Mouse (Mus musculus): Measurements from ENCODE around the gene Gabrb1.

The Gabrb1 gene

DNA sequence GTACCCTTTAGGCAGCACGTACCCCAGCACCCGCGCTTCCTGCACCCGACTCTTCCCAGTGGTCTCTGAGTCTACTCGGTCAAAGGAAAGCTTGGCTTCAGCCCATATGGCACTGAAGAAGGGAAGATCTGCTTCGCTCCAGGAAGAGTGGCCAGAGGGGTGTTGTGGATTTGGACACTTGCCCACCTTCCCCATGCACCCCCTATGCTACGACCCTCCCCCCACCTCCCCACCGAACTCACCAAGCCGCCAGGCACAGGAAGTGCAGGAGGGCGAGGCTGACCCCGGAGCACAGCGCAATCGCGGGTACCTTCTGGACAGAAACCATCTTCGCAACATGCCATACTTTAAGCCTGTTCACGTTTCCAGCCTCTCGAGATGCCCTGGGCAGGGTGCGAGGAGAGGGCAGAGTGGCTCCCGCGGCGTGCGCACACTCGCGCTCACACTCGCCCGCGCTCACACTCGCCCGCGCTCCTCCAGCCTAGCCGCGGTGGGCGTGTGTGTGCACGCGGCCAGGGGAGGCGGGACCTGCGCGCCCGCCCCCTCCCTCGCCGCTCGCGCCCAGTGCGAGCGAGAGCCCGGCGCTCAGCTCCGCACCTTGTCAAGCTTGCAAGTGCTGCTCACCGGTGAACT is at the start of gene Gabrb1:
Gabrb1 (plus strand) TSS at position 632 of the 633 bp plus-strand sequence.
- in situ Hi-C loops (cut with MboI; ENCODE audit: low sequenced_read_pairs), result no loop called here

DNA sequence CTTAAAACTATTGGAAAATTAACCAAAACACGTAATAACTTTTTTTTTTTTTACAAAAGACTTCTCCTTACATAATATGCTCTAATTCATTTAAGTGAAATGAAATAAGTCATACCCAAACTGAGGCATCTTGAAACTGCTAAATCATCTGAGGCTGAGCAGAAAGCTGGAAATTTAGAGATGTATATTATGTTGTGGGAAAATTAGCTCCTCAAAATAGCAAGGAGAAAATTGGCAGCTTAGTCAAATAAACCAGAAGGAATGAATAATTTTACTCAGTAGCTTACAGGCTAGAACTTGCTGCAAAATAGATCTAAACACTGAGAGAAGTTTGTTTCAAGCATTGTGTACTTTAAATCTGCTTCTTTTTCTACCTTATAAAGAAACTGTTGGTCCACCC is 49.2 kb upstream of the Gabrb1 start:
- in situ Hi-C loops (cut with MboI; ENCODE audit: low sequenced_read_pairs), result no loop called here

DNA sequence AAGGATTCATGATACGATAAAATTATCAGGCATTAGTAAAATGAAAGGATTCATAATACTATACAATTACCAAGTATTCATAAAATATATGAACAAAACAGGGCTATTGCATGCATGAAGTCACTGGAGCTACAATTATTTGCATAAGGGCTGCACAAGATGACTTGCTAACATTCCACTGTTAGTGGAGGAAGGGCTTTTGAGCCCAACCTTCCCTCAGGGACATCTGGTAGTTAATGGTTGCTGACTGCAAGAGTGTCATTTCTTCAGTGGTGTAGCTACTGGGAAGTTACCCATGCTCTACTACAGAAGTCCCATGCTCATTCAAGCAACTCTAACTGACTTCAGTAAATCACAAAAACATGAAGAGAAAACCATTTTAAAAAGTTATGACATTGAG is 43.6 kb upstream of the Gabrb1 start:
- in situ Hi-C loops (cut with MboI; ENCODE audit: low sequenced_read_pairs), result no loop called here

DNA sequence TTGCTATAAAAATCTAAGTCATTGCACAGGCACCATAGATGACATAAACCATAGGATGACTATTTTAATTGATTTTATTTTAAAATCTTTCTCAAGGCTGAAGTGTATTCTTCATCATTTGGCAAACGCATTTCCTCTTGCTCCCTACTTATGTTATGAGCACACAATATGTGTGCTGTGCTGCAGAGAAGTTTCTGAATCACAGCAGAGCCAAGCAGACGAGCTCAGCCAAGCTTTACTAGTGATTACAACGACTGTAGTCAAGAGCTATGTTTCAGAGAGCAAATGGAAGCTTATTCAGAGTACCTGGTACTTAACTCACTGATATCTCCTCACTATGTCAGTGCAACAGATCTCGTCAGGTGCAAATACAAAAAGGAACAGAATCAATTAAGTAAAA is 41.2 kb upstream of the Gabrb1 start:
- in situ Hi-C loops (cut with MboI; ENCODE audit: low sequenced_read_pairs), result no loop called here

DNA sequence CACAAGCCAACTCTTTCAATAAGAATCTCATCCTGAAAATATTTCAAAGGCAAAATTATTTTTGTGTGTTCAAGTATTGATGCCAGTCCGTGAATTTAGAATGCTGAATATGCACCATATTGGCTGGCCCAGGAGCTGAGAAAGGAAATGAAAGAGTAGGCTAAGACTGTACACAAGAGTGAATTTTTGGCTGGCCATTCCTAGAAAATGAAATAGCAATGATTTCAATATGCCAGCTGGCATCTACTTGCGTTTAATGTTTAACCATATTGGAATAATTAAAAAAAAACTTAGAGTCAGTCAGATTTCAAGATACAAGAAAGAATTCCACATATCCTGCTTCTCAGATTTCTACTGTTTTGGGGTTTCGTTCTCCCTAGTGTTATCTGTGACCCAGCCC is 30.1 kb upstream of the Gabrb1 start:
- in situ Hi-C loops (cut with MboI; ENCODE audit: low sequenced_read_pairs), result no loop called here

DNA sequence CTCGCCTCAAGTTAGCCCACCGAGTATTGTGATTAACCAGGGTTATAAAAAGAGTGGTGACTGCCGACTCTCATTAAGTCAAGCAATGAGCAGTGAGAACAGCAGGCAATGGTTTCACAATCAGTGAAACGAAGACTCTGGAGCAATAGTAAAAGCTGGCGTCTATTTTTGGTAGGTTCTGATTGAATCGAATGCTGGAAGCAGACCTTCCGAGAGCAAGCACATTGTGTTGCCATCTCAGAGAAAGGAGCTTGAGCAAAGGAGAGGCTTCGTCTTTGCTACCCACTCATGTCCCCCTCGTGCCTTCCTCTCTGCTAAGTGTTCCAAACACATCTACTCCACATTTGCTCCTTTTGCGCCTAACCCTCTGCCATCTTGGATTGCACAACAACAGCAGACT is 18.1 kb upstream of the Gabrb1 start:
- in situ Hi-C loops (cut with MboI; ENCODE audit: low sequenced_read_pairs), result no loop called here

DNA sequence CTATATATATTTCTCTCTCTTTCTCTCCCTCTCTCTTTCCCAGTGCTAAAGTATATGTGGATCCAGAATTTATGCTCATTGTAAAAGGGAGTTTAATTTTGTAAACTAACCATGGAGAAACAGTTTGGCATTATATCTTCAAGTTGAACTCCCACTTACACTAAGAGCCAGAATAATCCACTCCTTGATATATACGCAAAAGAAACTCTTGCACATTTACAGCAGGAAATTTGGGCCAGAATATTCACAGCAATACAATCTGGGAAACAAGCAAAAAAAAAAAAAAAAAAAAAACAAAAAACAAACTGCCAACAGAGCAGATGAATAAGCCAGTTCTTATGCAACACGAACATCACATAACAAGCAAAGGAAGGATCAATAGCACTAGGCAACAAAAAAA is 9.8 kb upstream of the Gabrb1 start:
- in situ Hi-C loops (cut with MboI; ENCODE audit: low sequenced_read_pairs), result no loop called here

DNA sequence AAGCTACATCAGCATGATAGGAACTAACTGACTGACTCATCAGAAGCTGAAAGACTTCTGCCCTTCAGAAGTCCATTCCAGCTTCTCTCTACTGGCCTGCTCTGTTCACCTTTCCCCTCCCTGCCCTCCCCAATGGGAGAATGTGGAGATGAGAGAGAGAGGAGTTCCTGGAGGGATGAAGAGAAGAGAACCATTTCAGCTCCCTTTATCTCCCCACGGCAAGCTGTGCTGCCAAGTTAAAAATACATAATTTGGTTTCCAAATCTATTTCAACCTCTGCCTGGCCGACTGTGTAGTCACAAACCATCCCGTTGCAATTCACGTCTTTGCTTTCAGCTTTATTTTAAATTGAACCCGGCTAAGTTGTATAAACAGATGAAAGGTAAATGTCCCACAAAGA is 3.9 kb upstream of the Gabrb1 start:
- in situ Hi-C loops (cut with MboI; ENCODE audit: low sequenced_read_pairs), result no loop called here

DNA sequence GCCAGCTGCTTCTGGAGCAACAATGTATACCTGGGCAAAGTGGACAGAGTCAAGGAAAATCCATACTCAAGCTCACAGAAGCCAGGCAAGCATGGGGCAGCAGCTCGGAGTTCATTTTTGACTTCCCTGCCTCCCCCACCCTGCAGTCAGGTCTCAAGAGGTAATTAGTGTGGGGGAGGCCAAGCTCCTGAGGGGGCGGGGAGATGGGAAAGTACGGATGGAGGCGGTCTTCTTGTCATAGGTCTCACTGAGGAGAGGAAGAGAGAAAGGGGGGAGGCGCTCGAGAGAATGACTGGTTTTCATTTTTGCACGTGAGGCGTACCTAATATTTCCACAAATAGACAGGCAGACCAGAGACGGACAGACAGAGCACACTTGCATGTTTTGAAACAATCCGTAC is 1.1 kb upstream of the Gabrb1 start:
- in situ Hi-C loops (cut with MboI; ENCODE audit: low sequenced_read_pairs), result no loop called here

DNA sequence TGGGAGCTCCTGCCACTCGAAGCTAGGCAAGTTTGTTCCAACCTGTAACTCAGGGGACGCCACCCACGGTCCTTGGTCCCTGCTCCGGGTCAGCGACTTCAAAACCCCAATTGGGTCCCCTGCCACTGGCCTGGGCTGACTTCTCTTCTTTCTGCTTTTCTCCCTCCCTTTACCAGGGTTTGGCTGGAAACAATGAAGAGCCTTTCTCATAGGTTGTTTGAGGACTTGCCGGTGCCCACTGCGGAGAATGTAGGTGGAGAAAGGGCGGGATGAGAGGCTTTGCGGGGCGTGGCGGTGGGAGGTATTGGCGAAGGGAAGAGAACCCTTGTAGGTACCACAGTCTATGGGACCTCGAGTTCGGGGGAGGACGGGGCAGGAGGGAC is 193 bp downstream of the Gabrb1 start, which contains the start of gene Gabra4:
Gabra4 (minus strand) TSS at position 194 of the 383 bp plus-strand sequence.
- in situ Hi-C loops (cut with MboI; ENCODE audit: low sequenced_read_pairs), result no loop called here

DNA sequence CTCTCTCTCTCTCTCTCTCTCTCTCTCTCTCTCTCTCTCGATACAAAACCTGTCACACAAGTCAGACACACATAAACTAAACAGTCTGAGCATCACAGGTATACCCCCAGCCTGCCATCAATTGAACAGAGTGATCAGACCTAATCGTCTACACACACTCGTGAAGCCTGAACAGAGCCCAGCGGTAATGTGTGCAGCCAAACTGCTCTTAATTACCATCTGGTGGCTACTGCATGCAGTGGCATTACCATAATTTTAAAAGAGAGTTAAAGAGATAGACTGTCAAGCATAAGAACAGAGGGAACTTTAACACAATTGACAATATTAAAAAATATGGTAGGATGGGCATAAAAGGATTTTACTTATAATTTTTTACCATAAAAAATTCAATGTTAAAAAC is 7.7 kb downstream of the Gabrb1 start:
- in situ Hi-C loops (cut with MboI; ENCODE audit: low sequenced_read_pairs), result no loop called here

DNA sequence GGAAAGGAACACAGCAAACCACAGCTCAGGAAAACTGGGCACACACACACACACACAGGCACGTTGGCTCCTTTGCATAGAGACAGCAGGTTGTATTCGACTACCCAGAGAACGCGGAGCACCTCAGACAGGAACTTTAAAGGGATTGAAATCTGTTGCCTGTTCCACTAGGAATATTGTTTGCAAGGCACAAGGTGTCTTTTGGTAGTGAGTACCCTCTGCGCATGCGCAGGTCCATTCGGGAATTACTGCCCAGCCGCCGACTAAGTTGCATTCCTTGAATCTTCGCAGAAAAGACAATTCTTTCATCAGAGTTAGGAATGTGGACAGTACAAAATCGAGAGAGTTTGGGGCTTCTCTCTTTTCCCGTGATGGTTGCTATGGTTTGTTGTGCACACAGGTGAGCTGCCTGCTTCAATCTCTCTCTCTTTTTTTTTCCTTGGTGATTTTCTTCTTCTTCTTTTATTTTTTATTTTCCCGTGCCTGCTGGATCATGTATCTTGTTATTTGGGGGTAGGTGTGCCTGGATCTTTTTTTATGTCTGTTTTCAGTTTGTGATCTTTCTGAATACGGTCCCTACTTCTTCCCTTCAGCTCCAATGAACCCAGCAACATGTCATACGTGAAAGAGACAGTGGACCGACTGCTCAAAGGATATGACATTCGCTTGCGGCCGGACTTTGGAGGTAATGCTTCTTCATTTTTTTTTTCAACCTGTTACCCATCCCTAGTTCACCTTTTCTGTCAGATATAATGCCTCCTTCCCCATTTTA is 42.0 kb downstream of the Gabrb1 start:
- in situ Hi-C loops (cut with MboI; ENCODE audit: low sequenced_read_pairs), result no loop called here

DNA sequence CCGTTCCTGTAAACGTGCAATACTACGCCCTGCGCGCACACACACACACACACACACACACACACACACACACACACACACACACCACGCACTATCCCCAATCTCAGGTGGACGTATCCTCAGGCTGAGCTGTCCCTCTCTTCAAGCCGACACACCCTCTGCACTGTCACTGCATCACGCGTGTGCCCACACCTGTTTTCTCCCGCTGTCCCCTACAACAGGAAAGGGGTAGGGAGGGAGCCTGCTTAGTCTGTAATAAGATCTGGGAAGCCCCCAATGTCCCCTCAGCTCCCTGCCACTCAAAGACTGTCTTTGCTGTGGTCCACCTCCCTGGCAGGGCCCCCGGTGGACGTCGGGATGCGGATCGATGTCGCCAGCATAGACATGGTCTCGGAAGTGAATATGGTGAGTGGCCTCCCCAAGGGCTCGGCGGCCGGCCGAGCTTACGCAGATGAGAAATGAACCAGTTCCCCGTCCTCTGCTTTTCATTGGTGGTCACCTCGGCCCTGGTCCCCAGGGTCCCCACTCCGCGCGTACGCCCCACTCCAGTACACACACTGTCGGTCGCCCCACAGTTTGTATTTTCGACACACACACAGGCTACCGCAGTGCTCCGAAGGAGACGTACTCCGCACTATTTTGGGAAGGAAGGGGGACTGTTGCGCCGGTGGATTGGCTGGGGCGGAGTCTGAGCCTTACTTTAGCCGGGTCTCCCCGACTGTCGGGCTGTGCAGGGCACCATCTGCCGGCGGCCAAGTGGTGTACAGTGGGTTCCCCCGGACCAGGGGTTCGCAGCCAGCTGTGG is 42.8 kb downstream of the Gabrb1 start:
- in situ Hi-C loops (cut with MboI; ENCODE audit: low sequenced_read_pairs), result no loop called here

DNA sequence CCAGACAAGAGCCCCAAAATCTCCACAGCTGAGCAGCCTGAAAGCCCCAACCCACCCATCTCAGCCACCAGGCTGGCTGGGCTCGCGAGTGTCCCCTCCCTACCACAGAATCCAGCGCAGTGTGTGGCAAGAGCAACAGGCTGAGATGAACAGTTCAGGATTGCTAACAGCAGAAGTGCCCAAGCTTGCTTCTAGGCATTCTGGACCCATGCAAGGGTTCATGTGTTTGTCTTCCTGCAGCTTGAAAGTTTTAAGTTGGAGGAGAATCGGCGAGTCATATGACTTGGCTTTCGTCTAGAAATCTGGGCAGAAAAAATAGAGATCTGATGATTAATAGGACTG is 43.3 kb downstream of the Gabrb1 start:
- in situ Hi-C loops (cut with MboI; ENCODE audit: low sequenced_read_pairs), result no loop called here

DNA sequence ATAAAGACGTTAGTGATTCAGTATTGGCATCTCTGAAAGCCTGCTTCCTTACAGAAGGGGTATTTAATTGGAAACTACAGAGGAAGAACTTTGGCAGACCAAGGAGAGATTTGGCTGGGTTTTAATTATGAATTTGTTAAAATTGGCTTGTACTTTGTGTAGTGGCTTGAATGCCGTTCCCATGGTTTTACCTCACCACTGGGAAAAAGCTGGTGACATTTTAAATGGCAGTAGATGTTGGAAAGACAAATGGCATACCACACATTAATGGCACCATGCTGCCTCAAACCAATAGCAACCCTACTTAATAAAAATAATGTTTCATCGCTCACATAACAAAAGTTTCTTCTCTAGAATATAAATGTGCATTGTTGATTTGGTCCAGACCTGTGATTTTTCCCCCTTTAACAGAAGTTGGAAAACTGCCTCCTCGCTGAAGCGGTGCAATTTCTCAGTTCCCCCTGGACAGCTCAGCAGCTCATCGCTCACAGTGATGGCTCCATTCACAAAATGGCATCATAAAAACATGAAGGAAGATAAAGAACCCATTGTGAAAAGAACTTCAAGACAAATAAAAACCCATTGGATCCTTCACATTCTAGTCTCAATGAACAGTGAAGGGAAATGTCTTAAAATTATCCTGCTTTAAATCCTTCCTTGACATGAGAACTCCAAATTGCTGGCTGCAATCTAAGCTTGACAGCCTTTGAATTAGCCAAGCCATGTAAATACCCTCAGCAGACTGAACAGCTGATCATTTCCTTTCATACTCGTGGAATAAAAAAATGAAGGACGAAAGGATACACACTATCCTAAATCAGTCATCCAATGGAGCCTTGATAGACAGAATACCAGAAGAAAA is 75.2 kb downstream of the Gabrb1 start:
- in situ Hi-C loops (cut with MboI; ENCODE audit: low sequenced_read_pairs), result no loop called here

DNA sequence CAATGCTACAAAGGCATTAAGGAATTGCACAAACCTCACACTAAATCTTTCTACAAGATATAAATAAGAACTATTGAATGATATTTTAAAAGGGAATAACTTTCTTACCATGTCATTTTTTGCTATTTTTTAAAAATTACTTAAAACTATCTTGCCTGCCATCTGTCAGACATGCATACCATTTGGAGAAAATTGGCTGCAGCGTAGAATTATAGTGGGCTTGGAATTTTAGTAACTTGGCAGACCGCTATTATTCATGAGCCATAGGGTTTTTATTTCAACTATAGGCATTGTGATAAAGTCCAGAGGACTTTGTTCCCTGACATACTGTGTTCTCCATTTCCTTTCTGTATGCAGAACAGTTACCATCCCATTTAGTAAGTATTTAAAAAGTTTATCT is 89.5 kb downstream of the Gabrb1 start:
- in situ Hi-C loops (cut with MboI; ENCODE audit: low sequenced_read_pairs), result no loop called here

DNA sequence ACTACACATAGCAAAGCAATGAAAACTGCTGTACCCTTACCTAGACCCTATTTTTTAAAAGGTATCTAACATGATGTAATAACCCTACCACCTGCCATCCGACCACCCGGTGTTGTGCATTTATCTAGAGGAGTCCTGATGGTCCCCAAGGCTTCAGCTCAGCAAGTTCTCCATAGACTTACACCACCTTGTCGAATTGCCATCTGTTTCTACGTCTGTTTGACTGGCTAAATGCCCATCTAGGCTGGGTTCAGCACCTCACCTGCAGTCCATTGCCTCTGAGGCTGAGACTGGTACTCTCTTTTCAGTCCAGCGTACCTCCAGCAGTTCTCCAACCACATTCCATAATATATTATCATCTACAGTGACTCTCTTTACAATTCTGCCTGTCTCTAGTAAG is 96.1 kb downstream of the Gabrb1 start:
- in situ Hi-C loops (cut with MboI; ENCODE audit: low sequenced_read_pairs), result no loop called here

DNA sequence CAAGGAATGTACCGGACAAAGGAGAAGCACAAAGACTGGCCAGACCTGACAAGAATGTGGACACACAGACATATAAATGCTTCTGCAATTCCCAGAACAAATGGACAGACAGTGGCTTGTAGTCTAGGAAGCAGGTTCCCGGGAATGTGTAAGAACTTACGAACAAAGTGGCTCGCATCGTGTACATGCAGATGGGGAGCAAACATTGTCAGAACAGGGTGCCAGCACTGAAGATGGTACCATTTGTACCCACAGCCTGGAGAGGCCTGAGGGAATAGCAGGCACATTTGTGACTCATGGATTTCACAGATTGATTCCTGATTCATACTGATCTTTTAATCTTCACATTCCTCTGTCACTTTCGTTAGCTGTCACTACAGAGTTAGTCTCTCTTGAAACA is 103.2 kb downstream of the Gabrb1 start:
- in situ Hi-C loops (cut with MboI; ENCODE audit: low sequenced_read_pairs), result no loop called here

DNA sequence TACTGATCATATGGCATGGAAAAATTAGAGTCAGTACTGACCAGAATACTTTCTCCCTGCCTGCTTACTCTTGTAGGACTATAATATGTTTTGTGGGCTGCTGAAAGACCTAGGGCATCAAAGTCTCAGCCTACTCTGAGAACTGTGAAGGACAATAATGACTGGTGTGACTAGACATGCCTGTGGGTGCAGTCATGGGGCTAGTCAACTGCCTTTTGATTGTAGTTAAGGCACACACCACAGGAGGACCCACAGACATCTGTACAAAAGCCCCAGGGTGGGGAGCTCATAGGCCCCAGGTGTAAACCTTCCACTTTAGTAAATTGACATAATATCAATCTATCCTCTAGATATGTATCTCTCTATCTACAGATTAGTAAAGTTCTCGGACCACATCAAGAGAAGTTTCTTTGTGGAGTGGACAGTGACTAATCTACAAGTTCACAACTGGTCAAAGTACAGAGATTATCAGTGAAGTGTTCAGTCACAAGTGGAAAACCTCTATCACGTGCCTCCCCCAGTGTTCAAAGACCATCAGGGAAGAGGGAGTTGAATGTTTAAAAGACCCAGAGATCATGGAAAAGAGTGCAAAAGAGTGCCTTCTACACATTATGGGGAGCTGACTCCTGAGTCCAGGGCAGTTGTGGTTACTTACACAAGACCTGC is 123.7 kb downstream of the Gabrb1 start:
- in situ Hi-C loops (cut with MboI; ENCODE audit: low sequenced_read_pairs), result no loop called here

DNA sequence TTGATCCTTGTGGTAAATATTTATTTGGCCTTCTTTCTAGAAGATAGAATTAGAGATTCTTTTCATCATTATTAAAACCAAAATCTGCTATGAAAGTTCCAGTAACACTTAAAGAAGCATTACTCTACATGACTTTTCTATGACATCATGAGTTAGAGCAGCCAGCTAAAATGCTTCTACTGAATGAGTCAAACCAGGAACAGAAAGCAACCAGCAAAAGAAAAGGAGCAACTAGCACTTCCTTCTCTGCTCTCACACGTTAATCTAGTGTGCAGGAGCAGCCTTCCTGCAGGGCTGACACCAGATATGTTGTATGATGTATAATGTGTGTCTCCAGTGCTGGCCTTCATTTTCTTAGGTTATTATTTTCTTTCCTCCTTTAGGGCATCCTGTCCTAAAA is 164.9 kb downstream of the Gabrb1 start:
- in situ Hi-C loops (cut with MboI; ENCODE audit: low sequenced_read_pairs), result no loop called here

DNA sequence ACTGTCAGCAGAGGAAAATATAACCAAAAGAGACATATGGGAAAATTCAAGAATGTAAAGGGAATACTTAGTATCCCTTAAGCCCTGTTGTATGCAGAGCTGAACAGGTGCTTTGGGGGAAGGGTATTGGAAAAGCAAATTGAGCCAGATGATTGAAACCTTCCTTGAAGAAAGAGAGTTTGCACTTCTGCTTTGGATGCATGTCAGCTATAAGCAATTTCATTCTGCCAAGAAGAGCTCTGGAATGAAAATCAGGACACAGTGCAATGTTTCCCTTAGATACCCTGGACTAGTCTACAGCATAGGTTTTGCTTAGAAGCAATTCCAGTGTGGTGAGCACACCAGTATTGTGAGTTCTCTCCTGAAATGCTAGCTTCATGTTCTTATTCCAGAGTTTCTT is 170.4 kb downstream of the Gabrb1 start:
- in situ Hi-C loops (cut with MboI; ENCODE audit: low sequenced_read_pairs), result no loop called here
